Mouse (Mus musculus): ENCODE measurements around the gene Pdcd5.

Gene Pdcd5

DNA sequence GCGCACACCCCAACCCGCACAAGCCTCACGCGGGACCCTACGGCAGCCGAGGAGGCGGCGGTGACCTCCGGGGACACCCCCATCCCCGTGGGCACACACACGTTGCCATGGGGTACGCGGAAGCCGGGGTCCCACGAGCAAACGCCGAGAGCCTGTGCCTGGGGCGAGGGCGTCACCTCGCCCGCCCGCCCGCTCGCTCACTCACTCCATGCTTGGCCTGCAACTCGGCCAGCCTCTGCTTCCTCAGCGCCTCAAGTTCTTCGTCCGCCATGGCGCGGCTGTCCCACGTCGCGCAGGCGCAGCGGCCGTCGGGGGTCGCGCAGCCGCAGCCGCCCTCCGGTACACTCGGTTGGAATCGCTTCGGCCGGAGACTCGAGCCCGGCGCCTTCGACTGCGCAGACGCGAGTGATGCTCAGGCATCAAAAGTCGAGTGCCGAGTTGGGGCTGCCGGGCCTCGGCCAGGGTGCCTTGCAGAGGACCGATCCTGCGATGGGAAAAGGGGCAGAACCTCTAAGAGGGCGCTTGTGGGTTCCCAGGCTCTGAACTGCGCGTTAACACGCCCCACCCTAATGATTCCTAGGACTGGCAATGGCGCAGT is at the start of gene Pdcd5:
Pdcd5 (minus strand) TSS at position 421 of the 598 bp plus-strand sequence.
- peak; percentile 97 to 99 for DNase-seq (ENCODE audit: low spot score in 2 of 2)

DNA sequence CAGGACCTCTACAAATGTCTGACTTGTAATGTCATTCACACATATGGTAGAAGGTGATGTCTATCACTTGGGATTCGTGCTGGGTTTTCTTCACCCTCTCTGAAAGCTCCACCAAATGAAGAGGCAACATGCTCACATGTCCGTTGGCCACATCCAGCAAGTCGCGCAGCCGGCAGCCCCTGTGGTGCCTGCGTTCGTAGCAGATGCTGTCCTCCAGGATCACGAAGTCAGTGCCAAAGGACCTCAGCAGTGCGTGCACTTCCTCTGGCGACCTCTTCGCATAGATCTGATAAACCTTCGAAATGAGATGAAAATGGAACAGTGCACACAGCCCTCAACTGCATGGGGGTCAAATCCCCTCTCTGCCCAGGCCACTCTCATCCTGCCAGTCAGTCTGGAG is 45.3 kb upstream of the Pdcd5 start:
- DNase-seq (ENCODE audit: low spot score in 2 of 2) = peak in 1 of 2 experiments; percentile 32

DNA sequence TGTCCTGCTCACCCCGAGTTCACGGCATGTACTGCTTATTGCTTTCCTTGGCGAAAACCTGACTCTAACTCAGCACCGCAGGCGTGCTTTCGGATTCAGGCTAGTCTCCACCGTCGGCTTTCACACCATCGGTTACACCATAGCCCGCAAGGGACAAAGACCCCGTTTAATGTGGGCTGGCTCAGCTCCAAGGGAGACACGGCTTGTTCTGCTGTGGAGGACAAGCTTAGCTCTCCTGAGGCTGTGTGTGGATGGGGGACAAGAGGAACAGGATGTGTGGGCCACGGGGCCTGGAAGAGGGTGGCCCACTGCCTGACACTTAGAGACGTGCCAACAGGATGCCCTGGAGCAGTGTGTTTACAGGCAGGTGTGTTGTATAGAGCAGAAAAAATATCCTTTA is 44.8 kb upstream of the Pdcd5 start:
- DNase-seq (ENCODE audit: low spot score in 2 of 2) = peak in 1 of 2 experiments; percentile 50

DNA sequence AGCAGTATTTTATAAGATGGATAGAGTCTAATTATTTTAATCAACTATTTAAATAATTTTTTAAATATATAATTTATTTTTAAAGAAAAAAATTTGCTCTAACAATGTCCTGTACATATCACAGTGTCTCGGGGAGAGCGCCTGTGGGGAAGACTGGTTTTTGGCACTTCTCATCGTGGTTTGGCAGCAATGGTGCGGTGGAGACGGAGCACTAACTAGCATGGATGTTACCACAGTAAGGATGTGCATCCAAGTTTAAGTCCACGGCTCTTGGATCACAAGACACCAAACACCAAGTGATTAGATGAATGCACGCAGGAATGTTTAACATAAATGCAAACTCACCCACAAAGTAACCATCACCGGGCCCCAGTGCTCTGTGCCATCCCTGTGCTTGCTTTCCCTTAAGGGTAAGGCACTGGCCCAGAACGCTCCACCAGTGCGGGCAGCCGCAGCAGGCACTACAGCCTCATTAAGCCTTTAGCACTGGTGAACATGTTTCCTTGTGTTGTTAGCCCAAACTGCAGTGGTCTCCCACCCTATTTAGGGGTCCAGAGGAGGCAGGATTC is 41.5 kb upstream of the Pdcd5 start:
- DNase-seq (ENCODE audit: low spot score in 2 of 2) = no peak

DNA sequence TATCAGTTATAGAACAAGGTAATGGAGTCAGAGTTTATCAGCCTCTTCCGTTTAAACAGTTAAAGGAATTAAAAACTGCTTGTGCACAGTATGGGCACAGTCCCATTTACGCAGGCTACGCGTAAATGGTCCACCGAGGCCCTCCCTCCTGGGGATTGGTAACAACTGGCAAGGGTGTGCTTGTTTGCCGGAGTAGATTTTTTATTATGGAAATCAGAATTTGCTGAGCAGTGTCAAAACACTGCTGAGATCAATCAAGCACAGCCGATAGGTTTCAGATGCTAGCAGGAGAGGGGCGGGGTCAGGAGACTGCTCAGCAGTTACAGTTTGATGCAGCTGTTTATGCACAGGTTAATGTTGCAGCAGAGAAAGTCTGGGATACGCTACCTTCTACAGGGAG is 41.0 kb upstream of the Pdcd5 start:
- DNase-seq (ENCODE audit: low spot score in 2 of 2) = no peak

DNA sequence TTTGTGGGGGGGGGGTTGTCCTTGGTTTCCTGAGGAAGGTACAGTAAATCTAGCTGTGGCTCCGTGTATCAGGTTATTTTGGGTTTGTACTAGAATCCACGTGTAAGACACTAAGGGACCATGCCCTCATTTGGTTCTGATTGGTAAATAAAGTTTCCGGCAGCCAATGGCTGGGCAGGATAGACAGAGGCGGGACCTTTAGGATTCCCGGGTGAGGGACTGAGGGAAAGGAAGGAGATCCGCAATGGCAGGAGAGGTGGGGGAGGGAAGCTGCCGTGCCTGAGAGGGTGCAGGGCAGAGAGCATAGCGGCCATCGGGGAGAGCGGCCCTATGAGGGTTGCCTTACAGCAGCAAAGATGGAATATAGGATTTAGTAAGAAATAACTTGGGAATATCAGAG is 39.9 kb upstream of the Pdcd5 start:
- no peak for DNase-seq (ENCODE audit: low spot score in 2 of 2)

DNA sequence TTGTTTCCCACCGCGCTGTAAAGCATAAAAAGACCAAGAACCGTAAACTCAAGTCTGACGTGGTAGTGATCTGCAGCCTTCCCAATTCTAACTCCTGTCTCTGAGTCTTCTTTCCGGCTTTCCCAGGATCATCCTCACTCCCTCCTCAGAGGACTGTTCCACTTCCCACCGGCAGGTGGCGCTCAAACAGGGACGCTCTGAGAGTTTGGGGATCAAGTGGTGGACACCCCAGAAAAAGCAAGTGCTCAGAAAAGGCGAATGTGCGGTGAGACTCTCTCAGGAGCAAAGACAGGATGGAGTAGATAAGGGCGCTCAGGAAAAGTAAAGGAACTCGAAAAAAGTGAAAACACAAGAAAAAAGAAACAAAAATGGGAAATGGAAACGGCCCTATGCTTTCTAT is 39.4 kb upstream of the Pdcd5 start:
- peak; percentile 47 to 59 for DNase-seq (ENCODE audit: low spot score in 2 of 2)

DNA sequence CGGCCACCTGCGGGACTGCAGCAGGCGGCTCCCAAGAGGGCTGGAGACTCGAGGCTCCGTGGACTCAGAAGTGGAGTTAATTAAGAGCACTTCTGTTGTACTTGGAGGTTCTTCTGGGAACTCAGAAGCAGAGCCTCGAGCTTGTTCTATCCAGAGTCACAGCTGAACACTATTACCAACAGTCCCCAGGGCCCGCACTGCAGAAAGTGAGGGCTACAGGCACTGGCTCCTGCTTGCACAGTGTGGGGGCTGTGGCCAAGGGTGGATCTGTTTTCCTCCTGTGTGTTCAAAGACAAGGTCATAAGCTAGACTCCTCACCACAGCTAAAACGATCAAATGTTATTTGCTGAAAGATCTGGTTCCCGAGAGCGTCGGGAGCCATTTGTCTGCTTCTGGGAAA is 38.9 kb upstream of the Pdcd5 start:
- no peak for DNase-seq (ENCODE audit: low spot score in 2 of 2)

DNA sequence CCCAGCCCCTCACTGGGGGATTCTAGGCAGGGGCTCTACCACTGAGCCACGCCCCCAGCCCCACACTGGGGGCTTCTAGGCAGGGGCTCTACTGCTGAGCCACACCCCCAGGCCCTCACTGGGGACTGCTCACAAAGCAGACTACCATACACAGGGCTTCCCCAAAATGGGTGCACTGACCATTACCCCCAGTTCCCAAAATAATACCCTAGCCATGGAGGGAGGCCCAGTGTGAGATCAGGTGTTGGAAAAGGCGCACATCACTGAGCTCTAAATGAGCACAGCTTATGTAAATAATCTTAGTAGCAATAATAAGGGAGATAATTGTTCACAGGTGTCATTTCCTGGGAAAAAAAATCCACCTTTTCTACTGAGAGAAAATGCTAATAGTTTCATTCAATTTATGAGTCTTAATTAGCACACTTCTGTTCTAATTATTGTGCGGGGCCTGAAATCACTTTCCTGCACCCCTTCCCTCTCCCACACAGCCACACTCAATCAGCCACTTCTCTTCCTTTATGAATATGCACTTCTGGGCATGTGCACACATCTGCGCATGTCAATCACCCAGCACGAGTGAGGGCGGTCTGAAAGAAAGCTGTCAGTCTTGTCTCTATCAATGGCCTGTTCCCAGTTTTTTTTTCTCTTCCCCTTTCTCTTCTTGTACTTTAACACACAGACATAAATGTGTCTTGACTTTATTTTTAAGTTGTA is 36.2 kb upstream of the Pdcd5 start:
- no peak for DNase-seq (ENCODE audit: low spot score in 2 of 2)

DNA sequence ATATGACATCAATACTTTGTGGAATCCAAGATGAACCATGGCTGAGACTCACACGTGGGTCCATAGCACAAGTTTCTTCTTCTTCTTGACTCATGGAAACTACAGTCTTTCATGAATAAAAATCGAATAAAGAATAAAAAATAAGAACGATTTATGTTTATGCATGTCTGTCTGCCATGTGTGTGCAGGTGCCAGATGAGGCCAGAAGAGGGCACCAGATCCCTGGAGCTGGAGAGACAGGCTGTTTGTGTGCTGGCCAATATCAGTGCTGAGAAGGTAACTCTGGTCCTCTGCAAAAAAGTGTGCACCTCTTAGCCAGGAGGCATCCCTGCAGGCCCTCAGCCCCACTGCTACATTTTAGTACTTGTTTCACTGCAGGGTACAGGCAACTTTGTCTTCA is 34.2 kb upstream of the Pdcd5 start:
- DNase-seq (ENCODE audit: low spot score in 2 of 2) = no peak

DNA sequence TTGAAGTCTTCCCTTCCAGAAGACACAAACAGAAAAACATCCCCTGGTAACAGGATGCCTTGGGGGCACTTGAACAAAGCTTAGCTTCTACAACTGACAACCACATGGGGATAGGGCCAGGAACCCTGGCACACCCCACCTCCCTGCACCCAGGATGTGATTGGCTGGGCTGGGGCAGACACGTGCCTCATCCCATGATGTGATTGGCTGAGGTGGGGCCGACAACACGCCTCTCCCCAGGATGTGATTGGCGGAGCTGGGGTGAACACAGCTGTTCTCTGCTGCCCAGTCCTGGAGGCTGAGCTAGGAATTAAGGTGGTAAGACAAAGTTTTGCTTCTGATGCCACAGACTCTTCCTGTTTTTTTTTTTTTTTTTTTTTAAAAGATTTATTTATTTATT is 31.7 kb upstream of the Pdcd5 start:
- no peak for DNase-seq (ENCODE audit: low spot score in 2 of 2)

DNA sequence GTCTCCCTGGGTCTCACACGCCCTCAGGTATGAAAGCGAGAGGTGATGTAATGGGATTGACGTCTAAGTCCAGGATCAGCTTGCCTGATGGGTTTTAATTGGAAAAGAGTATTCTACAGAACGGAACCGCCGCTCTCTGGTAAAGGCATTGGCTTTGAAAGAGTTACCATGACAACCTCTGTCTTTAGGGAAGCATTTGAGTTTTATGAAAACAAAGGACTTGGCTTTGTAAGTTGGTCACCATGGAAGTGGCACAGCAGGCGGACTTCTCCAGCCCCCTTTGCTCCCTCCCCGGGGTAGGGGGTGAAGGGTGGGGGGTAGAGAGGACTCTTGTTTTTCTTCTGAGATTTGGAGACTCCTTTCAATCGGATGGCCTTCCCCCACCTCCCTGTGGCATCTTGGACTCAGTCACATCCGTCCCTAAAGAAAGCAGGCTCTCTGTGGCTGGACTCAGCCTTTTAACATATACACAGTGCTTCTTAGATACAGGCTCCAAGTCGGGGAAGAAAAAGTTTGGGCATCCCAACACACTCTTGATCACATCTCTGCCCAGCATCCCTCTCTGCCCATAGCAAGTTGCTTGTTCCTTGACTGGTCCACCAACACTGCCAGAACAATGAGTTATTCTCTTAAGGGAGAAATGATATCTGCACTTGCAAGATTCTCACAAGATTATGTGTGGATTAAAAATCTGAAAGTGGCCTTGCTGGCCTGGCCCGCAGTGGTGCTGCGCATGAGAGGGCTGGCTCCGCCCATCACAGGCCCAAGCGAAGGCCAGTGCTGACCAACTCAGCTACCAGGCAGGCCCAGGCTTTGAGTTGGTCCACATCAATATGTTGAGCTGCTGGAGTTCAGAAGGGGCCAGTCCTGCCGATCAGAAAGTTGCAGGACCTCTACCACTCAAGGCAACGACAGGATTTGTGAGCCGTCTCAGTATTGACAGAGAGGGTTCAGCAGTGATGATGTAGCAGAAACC is 21.0 kb upstream of the Pdcd5 start:
- DNase-seq (ENCODE audit: low spot score in 2 of 2) = peak in 1 of 2 experiments; percentile 36

DNA sequence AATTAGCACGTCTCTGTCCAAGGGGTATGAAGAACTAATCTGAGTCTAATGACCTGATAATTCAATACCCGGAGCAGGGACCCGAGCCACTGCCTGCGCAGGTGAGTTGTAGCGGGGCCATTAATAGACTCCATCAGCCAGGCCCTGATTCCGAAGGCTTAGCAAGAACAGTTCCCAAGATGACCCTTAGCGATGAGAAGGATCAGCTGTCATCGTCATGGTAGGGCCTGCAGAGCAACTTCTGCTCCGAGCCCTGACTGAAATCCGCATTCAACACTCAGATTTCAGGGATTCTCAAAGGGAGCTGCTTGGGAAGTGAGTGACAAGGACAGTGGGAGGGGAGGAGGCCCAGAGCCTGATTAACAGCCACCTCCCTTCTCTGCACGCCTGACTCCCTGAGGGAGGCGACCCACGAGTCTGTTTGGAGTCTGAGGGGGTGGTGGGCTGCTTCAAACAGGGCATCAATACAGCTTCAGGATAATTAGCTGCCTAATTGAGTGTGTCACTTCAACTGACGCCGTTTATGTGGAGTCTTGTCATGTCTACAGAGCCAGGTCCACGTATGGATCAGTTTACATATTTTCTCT is 16.6 kb upstream of the Pdcd5 start:
- no peak for DNase-seq (ENCODE audit: low spot score in 2 of 2)

DNA sequence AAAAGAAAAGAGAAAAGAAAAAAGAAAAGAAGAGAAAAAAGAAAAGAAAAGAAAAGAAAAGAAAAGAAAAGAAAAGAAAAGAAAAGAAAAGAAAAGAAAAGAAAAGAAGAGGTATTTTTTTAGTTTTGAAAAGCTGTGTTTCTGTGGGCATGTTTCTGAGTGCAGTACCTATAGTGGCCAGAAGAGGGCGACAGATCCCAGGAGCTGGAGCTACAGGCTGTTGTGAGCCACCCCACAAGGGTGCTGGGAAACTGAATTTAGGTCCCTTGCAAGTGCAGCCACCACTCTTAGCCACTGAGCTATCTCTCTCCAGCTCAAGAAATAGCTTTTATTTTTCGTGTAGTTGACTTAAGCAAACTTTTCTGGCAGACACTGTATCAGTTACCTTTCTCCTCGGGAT is 11.9 kb upstream of the Pdcd5 start:
- peak in 1 of 2 experiments; percentile 40 for DNase-seq (ENCODE audit: low spot score in 2 of 2)

DNA sequence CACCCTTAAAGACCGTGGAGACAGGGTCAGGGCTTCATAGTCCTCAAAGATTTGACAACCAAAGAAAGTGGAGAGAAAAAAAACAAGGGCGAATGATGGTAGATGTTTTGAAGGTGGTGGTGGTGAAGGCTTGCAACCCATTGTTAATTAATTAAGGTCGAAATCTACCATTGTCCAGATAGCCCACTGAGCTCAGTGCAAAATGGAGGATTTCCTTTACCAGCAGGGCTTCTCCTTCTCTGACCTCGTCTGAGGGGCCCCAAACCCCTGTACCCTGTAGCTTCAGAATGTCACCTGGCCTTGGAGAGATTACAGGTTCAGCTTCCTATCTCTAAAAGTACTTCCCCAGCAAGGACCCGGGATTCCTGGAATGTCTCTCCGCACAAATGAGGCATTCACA is 10.5 kb upstream of the Pdcd5 start:
- no peak for DNase-seq (ENCODE audit: low spot score in 2 of 2)

DNA sequence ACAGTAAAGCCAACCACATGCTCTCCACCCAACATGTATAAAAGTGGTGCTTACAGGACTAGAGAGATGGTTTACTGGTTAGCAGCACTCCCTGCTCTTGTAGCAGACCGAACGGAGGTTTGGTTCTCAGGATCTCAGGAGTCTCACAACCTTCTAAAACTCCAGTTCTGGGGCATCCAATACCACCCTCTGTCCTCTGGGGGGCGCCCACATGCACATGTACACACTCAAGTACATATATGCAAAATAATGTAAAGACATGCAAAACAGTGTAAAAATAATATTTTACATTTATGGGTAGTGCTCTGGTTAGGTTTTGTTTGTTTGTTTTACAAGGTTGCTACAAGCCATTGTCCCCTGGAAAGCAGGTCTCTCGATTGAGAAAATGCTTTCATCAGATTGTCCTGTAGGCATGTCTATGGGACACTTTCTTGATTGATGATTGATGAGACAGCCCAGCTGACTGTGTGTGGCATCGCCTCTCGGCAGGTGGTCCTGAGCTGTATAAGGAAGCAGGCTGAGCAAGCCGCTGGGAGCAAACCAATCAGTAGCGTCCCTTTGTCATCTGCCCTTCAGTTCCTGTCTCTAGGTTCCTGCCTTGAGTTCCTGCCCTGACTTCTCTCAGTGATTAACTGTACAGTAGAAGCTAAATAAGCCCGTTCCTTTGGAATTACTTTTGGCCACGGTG is 4.4 kb upstream of the Pdcd5 start:
- no peak for DNase-seq (ENCODE audit: low spot score in 2 of 2)

DNA sequence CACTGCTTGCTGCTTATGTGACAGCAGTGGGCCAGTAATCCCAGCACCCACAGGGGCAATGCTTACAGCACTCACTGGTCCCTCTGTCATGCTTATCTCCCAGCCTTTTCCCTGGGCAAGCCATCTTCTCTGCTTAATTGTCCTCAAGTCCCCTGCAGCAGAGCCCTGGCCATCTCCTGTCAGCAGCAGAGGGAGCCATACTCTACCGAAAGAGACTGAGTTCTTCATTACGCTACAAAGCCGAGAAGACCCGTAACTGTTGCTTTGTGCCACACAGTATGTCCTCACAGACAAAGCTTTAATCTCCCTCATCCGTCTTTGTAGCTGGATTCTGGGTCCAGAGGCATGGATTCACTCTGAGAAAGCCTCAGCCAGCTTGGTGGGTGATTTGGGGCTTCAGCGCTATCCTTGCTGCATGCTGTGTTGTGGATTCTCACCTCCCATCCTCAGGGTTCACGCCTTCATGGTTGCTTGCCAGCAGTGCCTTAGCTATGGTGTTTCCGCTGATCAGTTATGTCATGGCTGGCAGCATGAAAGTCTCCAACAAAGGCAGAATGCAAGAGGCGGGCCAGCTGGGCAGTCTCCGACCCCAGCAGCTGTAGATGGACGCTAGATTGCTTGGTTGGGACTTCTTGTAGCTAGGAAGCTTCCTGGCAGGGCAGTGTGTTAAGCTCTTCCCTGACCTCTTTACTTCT is 3.5 kb upstream of the Pdcd5 start:
- peak in 1 of 2 experiments; percentile 28 for DNase-seq (ENCODE audit: low spot score in 2 of 2)

DNA sequence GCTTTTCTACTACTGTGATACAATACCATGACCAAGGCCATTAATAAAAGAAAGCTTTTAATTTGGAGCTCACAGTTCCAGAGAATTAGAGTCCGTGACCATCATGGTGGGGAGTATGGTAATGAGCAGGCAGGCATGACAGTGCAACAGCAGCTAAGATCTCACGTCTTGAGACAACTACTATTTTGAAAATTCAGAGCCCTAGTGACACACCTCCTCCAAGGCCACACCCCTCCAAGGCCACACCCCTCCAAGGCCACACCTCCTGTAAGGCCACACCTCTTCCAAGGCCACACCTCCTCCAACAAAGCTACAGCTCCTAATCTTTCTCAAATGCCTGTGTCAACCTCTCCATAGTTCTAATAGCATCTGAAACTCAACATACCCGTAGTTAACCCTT is 1.8 kb upstream of the Pdcd5 start:
- peak in 1 of 2 experiments; percentile 17 for DNase-seq (ENCODE audit: low spot score in 2 of 2)

DNA sequence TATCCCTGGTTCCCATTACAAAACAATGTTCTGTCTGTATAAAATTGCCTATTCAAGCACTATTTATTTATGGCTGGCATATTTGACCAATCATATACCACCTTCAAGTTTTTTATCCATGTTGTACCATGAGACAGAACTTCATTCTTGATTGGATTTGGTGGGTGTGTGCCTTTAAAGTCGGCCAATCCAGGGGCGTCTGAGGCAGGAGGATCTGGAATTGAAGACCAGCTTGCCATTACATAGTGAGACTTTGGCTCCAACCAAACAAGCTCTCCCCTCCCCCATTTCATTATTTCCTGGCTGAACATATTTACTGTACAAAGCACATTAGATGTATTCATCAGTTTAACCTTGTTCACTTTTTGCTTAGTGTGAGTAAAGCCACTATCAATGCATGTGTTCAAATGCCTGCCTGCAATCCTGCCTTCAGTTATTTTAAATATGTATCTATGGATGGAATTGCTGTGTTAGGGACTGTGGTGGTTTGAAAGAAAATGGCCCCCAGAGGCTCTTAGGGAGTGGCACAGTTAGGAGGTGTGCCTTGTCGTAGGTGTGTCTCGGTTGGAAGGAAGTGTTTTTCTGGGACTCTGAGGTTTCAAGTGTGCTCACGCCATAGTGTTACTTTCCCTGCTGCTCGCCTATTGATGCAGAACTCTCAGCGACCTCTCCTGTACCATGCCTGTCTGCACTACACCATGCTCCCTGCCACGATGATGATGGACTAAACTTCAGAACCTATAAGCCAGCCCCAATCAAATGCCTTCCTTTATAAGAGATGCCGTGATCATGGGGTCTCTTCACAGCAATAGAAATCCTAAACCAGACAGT is 1.1 kb upstream of the Pdcd5 start:
- DNase-seq (ENCODE audit: low spot score in 2 of 2) = no peak
